18 mouse cellular contexts compared by ENCODE assay signal in genomic region chr10:77120501-77120900, GRCm38 (mm10). TPM values are rescaled to one million over a fixed set of nuclear protein-coding genes. Genes with fewer than 3 reads are reported as not detected.
A peak's percentile ranks its signal among the peaks of the same experiment; 100 is the strongest.
DNase-seq lines count a peak whose midpoint lies in the region; ATAC-seq and TF ChIP-seq lines count a peak whose summit lies in the region.
"Had no signal": no experiment of that assay in that cellular context is flagged by ENCODE, and none has a peak within 500 bp of the region (broad histone marks: within the 10 kb centered on the region; RNA-seq: fewer than 3 reads in every experiment).

No protein-coding gene starts in this region.

- TF ChIP-seq EP300 in lung, postnatal 0 days (IDR thresholded peaks at IDR 0.05), result no peak

- TF ChIP-seq CTCF in hindbrain, postnatal 0 days (IDR thresholded peaks at IDR 0.05; ENCODE audit: low read depth), result peak; percentile 47; the same call in 1 of the 2 replicates
- peak; percentile 52 for TF ChIP-seq CTCF in lung, postnatal 0 days (IDR thresholded peaks at IDR 0.05)
- TF ChIP-seq CTCF in G1E (IDR thresholded peaks at IDR 0.05; ENCODE audit: low read depth, low read length), result peak; percentile 24; the same call in 1 of the 2 replicates

- DNase-seq in hindbrain, postnatal 0 days (ENCODE audit: low spot score), result no peak
- DNase-seq in lung, postnatal 0 days (ENCODE audit: low spot score), result no peak
- DNase-seq in lung, postnatal 4 days, result no peak
- no peak for DNase-seq in G1E (ENCODE audit: low spot score)
- DNase-seq in splenic B cell, adult 2 months (ENCODE audit: low read depth, low spot score), result peak; percentile 5
- DNase-seq in ovary, postnatal 14 days (ENCODE audit: low spot score), result no peak
- DNase-seq: cerebellum, postnatal 36 days; gastrocnemius, postnatal 36 days; kidney, postnatal 10 days; layer of hippocampus, postnatal 36 days; lung, postnatal 36 days; midbrain, embryonic 14.5 days; thymus, postnatal 14 days had no signal

- 87% methylated on average over 4 of the region's 4 CpGs for WGBS in hindbrain, postnatal 0 days
- 81% methylated on average over 4 of the region's 4 CpGs for WGBS in hindbrain, embryonic 12.5 days
- 78% methylated on average over 4 of the region's 4 CpGs for WGBS in lung, postnatal 0 days

- no peak overlapping the region for H3K4me3 ChIP-seq in hindbrain, postnatal 0 days (ENCODE audit: low read length)
- H3K4me3 ChIP-seq in hindbrain, embryonic 12.5 days, result no peak overlapping the region
- H3K4me3 ChIP-seq in lung, postnatal 0 days (ENCODE audit: low read depth, low read length), result no peak overlapping the region
- no peak overlapping the region for H3K4me3 ChIP-seq in G1E (ENCODE audit: low read depth, low read length)
- H3K4me3 ChIP-seq: heart, embryonic 15.5 days; limb, embryonic 12.5 days had no signal

- no peaks in the 10 kb centered on the region for H3K36me3 ChIP-seq in hindbrain, postnatal 0 days (ENCODE audit: insufficient read depth, low read length)
- H3K36me3 ChIP-seq in hindbrain, embryonic 12.5 days, result no peaks in the 10 kb centered on the region
- H3K36me3 ChIP-seq in lung, postnatal 0 days (ENCODE audit: insufficient read depth, low read length), result no peaks in the 10 kb centered on the region
- H3K36me3 ChIP-seq in G1E (replicated peaks), result peaks cover 8% of the 10 kb centered on the region
- H3K36me3 ChIP-seq in splenic B cell, adult 2 months (ENCODE audit: control insufficient read depth, insufficient read depth, low read length, poor library complexity, severe bottlenecking), result no peaks in the 10 kb centered on the region
- H3K36me3 ChIP-seq: heart, embryonic 15.5 days; limb, embryonic 12.5 days had no signal

- no peaks in the 10 kb centered on the region for H3K27me3 ChIP-seq in hindbrain, postnatal 0 days (ENCODE audit: insufficient read depth, low read length)
- no peaks in the 10 kb centered on the region for H3K27me3 ChIP-seq in hindbrain, embryonic 12.5 days
- no peaks in the 10 kb centered on the region for H3K27me3 ChIP-seq in lung, postnatal 0 days (replicated peaks; ENCODE audit: insufficient read depth, low read length)
- H3K27me3 ChIP-seq in G1E (ENCODE audit: insufficient read depth, low read length), result peaks cover 2% of the 10 kb centered on the region; the same call in 1 of the 2 replicates
- H3K27me3 ChIP-seq in splenic B cell, adult 2 months (ENCODE audit: control insufficient read depth, insufficient read depth, low read length, poor library complexity, severe bottlenecking), result no peaks in the 10 kb centered on the region
- H3K27me3 ChIP-seq: heart, embryonic 15.5 days; limb, embryonic 12.5 days had no signal

- no peak overlapping the region for H3K4me2 ChIP-seq in hindbrain, postnatal 0 days (ENCODE audit: low read depth, low read length)
- H3K4me2 ChIP-seq in hindbrain, embryonic 12.5 days (replicated peaks), result no peak overlapping the region
- H3K4me2 ChIP-seq in lung, postnatal 0 days (replicated peaks; ENCODE audit: low read depth, low read length), result no peak overlapping the region
- H3K4me2 ChIP-seq: heart, embryonic 15.5 days; limb, embryonic 12.5 days had no signal

- H3K9me3 ChIP-seq in hindbrain, postnatal 0 days (ENCODE audit: low read length), result no peaks in the 10 kb centered on the region
- H3K9me3 ChIP-seq in hindbrain, embryonic 12.5 days (replicated peaks), result no peaks in the 10 kb centered on the region
- no peaks in the 10 kb centered on the region for H3K9me3 ChIP-seq in lung, postnatal 0 days (ENCODE audit: low read length)
- H3K9me3 ChIP-seq in G1E (replicated peaks), result no peaks in the 10 kb centered on the region
- H3K9me3 ChIP-seq: heart, embryonic 15.5 days; limb, embryonic 12.5 days had no signal

- no peak for ATAC-seq in hindbrain, postnatal 0 days
- no peak for ATAC-seq in hindbrain, embryonic 12.5 days (ENCODE audit: low FRiP score)
- no peak for ATAC-seq in lung, postnatal 0 days
- ATAC-seq in G1E (ENCODE audit: extremely low read depth, insufficient number of reproducible peaks, low FRiP score, poor library complexity, severe bottlenecking), result no peak
- ATAC-seq: forebrain, embryonic 16.5 days; hindbrain, embryonic 16.5 days had no signal

- no peak overlapping the region for H3K9ac ChIP-seq in hindbrain, postnatal 0 days (replicated peaks; ENCODE audit: low read length)
- H3K9ac ChIP-seq in hindbrain, embryonic 12.5 days, result no peak overlapping the region
- no peak overlapping the region for H3K9ac ChIP-seq in lung, postnatal 0 days (replicated peaks; ENCODE audit: low read depth)
- H3K9ac ChIP-seq: heart, embryonic 15.5 days; limb, embryonic 12.5 days had no signal

- no peak overlapping the region for H3K27ac ChIP-seq in hindbrain, postnatal 0 days
- H3K27ac ChIP-seq in hindbrain, embryonic 12.5 days, result no peak overlapping the region
- H3K27ac ChIP-seq in lung, postnatal 0 days (ENCODE audit: low read length), result no peak overlapping the region
- H3K27ac ChIP-seq: heart, embryonic 15.5 days; limb, embryonic 12.5 days had no signal

- no peaks in the 10 kb centered on the region for H3K4me1 ChIP-seq in hindbrain, postnatal 0 days (ENCODE audit: insufficient read depth, low read length)
- peaks cover 11% of the 10 kb centered on the region; the same call in 1 of the 2 replicates for H3K4me1 ChIP-seq in hindbrain, embryonic 12.5 days
- peaks cover 8% of the 10 kb centered on the region; the same call in 1 of the 2 replicates for H3K4me1 ChIP-seq in lung, postnatal 0 days (ENCODE audit: insufficient read depth, low read depth, low read length)
- no peaks in the 10 kb centered on the region for H3K4me1 ChIP-seq in G1E (ENCODE audit: insufficient read depth, low read depth, low read length)

RNA-seq across cellular contexts. Expression of gene Col18a1, which starts 45.8 kb away (rescaled TPM):
- 47.5 and 57.7 TPM in 2 replicates for total RNA-seq in hindbrain, postnatal 0 days (2014; rRNA removed)
- polyA plus RNA-seq in hindbrain, postnatal 0 days (2015; fragmentation: Nextera tagmentation; extraction: Ambion mirVana), result 18.2 and 20.0 TPM in 2 replicates
- 103 and 109 TPM in 2 replicates for polyA plus RNA-seq in hindbrain, embryonic 12.5 days (2016; fragmentation: Nextera tagmentation; extraction: Ambion mirVana)
- polyA plus RNA-seq in lung, postnatal 0 days (2015; fragmentation: Nextera tagmentation; extraction: Ambion mirVana), result 30.0 and 33.2 TPM in 2 replicates
- total RNA-seq in G1E (2014; fragmentation: Nextera tagmentation) (19.3 and 33.0 TPM in 2 replicates), G1E (2017) (45.1 and 46.8 TPM in 2 replicates)
- 145 and 178 TPM in 2 replicates for polyA plus RNA-seq in G1E (2012)
